Mouse (Mus musculus) spleen, adult 2 months (tissue): ENCODE measurements around the gene Eef1a1.

Experiments
- CTCF ChIP-seq: fragments of 200-500 bp; IDR thresholded peaks from 2 replicates; pipeline ENCODE4 v1.5.1; 2011; ENCODE audit warnings: mild to moderate bottlenecking, inconsistent platforms; ENCODE audit not compliant: insufficient read depth, insufficient read length, insufficient replicate concordance; ENCODE audit errors: extremely low read depth
- POLR2A ChIP-seq: fragments of 200-500 bp; IDR thresholded peaks from 2 replicates; pipeline ENCODE4 v1.6.1; 2011; ENCODE audit warnings: low read depth, low read length, inconsistent platforms

DNA sequence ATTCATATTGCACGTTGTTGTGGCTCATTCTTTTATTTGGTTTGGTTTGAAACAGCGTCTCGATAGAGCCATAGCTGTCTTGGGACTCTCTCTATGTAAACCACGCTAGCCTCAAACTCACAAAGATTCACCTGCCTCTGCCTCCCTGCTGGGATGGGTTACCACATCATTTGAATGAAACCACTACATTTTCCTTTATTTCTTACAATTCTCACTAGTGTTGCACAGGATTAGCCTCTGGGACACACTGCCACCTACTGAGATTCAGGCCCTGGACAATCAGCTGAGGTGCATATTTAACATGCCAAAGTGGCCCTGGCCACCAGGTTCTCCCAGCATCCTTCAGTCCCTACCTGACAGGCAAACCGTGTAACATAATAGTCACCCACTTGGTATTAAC, 49.5 kb downstream of the Eef1a1 start:
- TF ChIP-seq POLR2A (no peak), CTCF (no peak)
